Mouse (Mus musculus): Measurements from ENCODE around the gene Med27.
A peak's percentile ranks its signal among the peaks of the same experiment; 100 is the strongest.

Gene Med27

GRCm38 (mm10) chr2:29573591-29573990 is 227.0 kb downstream of the Med27 start:
- DNase-seq, result peak; percentile 53

- no peak for DNase-seq
Measured at GRCm38 (mm10) chr2:29574187-29574586, 227.6 kb downstream of the Med27 start.

Data from thymus, postnatal 25 days (tissue).